Mouse (Mus musculus): ENCODE results near the gene Eml6. TPM values are rescaled to one million over a fixed set of nuclear protein-coding genes. Genes with fewer than 3 reads are reported as not detected.
"Not testable (repeated sequence)": the region's sequence is repeated elsewhere in the genome, so short reads cannot be mapped to it uniquely, and the experiment has no call there.

Gene Eml6
- total RNA-seq (2015; ENCODE audit: low replicate concordance): 0.19 TPM in 1 of 2 replicates, not detected in the other
- 0.17 and 2.6 TPM in 2 replicates for total RNA-seq (2017; ENCODE audit: low replicate concordance)

GRCm38 (mm10) chr11:30025835-30026472, at the start of gene Eml6:
TSS of gene Eml6 (minus strand) at chr11:30026033.
- ATAC-seq (replicated peaks; ENCODE audit: low FRiP score, poor library complexity, severe bottlenecking): no peak

- ATAC-seq (replicated peaks; ENCODE audit: low FRiP score, poor library complexity, severe bottlenecking): no peak
These were observed 31.5 kb upstream of the Eml6 start for GRCm38 (mm10) chr11:30057299-30057698.

DNA sequence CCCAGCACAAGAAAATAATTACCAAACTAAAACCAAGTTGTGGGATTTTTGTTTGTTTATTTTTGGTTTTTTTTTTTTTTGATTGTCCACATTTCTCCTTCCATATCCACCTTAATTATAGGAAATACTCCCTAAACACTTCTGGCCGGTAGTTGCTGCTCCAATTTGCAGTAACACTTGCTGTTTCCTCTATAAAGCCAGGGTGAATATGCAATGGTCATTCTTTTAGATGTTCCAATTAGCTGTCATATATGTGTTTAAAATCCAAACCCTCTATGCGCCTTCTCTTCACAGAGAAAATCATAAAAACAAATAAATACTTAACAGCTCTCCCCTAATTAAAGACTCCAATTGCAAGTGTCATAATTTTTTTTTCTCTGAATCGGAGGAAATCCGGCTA, 689 bp downstream of the Eml6 start:
- ATAC-seq (replicated peaks; ENCODE audit: low FRiP score, poor library complexity, severe bottlenecking): no peak

- ATAC-seq (replicated peaks; ENCODE audit: low FRiP score, poor library complexity, severe bottlenecking): no peak
These were observed 1.4 kb downstream of the Eml6 start for GRCm38 (mm10) chr11:30024261-30025071.

DNA sequence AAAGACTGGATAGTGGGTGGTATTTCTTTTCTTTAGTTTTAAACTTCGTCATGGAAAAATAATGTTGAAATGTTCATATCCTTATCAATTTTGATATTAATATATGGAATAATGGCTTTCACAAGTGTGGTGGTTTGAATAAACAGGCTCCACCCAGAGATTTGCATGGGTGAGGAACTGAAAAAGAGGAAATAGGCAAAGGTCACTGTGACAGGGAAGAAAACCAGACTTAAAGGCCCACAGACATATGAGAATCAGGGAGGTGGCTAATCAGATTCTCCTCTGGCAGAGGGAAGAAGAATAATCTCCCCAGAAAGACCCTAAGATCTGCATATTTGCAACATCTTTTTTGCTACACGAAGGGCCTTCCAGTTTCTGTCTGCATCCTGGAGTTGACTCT, 39.6 kb downstream of the Eml6 start:
- ATAC-seq (replicated peaks; ENCODE audit: low FRiP score, poor library complexity, severe bottlenecking): no peak

GRCm38 (mm10) chr11:29968874-29969273, 57.0 kb downstream of the Eml6 start:
- no peak for ATAC-seq (replicated peaks; ENCODE audit: low FRiP score, poor library complexity, severe bottlenecking)

DNA sequence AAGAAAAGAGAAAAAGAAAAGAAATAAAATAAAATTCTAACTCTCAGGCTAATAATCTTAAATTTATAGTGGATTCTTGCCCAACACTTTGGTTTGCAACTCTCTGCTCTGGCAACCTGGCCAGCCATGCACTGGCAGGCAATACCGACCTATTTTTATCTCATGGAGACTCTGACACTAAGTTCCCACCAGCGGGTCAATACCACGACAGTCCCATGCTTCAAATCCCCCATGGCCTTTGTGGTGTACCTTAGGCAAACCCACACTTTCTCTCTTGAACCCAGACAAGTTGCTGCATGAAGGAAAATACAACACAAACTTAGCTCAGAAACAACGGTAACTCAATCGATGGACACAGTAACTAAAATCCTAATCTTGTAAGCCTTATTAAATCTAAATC, 66.5 kb downstream of the Eml6 start:
- ATAC-seq (replicated peaks; ENCODE audit: low FRiP score, poor library complexity, severe bottlenecking): no peak

- no peak for ATAC-seq (replicated peaks; ENCODE audit: low FRiP score, poor library complexity, severe bottlenecking)
These were observed 81.2 kb downstream of the Eml6 start for GRCm38 (mm10) chr11:29944661-29945060.

DNA sequence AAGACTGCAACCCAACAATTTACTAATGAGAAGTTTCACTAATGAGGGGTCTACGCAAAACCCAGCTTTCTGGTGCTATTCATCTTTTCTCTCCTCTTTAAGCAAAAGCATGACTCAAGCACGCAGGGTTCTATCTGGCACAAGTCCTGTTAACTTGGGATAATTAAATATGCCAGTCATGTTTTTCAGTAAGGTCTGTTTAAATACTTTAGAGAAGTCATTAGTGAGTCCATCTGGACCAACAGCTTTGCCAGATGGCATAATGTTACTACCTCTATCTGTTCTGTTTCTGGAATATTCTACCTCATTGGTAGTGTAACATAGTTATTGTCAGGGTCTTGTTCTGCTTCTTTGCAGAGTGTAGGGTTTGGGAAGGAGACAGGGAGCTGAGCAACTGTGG, 101.5 kb downstream of the Eml6 start:
- no peak for ATAC-seq (replicated peaks; ENCODE audit: low FRiP score, poor library complexity, severe bottlenecking)

DNA sequence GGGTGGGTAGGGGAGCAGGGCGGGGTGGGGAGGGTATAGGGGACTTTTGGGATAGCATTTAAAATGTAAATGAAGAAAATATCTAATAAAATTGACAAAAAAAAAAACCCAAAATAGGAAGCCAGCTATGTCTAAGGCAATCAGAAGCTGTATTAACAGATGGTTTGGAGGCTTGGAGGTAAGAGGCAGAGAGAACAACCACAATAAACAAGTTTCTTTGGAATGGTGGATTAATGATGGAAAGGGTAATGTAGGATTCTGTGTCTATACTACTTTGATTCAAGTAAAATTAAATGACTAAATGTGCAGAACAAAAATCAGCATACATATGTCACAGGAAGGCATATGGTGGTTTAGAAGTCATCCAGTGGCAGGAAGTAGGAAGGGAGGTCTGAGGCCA, 102.0 kb downstream of the Eml6 start:
- no peak for ATAC-seq (replicated peaks; ENCODE audit: low FRiP score, poor library complexity, severe bottlenecking)

- no peak for ATAC-seq (replicated peaks; ENCODE audit: low FRiP score, poor library complexity, severe bottlenecking)
These were observed 112.7 kb downstream of the Eml6 start for GRCm38 (mm10) chr11:29913180-29913579.

GRCm38 (mm10) chr11:29909330-29909729, 116.5 kb downstream of the Eml6 start:
- no peak for ATAC-seq (replicated peaks; ENCODE audit: low FRiP score, poor library complexity, severe bottlenecking)

GRCm38 (mm10) chr11:29885160-29885559, 140.7 kb downstream of the Eml6 start:
- peak; percentile 75 for ATAC-seq (replicated peaks; ENCODE audit: low FRiP score, poor library complexity, severe bottlenecking)

DNA sequence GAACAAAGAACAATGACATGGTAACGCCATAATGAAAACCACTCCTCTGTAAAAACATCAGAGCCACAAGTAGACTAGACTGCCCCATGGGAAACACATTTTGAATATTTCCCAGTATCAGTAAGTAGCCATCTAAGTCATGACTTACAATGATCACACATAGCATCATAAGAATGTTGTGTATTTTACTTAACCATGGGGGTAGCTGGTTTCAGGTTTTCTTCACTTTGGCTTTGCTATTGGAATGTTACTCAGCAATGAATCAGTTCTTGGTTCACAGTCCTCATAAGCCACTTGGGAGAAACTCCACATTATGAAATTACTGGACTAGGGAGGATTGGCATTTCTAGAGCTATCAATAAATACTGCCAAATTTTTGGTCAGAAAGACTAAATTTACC, 141.5 kb downstream of the Eml6 start:
- ATAC-seq (replicated peaks; ENCODE audit: low FRiP score, poor library complexity, severe bottlenecking): no peak

GRCm38 (mm10) chr11:29883024-29883423, 142.8 kb downstream of the Eml6 start:
- no peak for ATAC-seq (replicated peaks; ENCODE audit: low FRiP score, poor library complexity, severe bottlenecking)

- no peak for ATAC-seq (replicated peaks; ENCODE audit: low FRiP score, poor library complexity, severe bottlenecking)
These were observed 146.2 kb downstream of the Eml6 start for GRCm38 (mm10) chr11:29879641-29880040.

DNA sequence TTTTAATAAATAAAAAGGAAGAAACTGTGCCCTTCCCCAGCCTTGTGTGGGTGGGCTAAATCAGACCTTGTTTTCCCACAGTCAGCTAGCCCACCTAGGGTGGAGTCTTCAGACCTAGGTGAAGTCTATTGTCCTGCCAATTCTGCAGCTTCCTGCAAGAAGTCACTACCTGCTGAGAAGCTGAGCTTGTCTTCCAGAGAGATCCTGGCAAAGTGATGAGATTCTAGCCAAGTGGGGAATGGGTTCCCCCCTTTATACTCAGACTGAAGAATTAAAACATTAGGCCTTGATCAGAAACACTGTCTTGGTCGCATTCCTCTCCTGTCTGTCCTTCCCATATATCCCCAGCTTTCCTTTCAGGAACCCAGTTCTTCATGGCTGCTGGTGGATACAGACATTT, 147.9 kb downstream of the Eml6 start:
- ATAC-seq (replicated peaks; ENCODE audit: low FRiP score, poor library complexity, severe bottlenecking): no peak

DNA sequence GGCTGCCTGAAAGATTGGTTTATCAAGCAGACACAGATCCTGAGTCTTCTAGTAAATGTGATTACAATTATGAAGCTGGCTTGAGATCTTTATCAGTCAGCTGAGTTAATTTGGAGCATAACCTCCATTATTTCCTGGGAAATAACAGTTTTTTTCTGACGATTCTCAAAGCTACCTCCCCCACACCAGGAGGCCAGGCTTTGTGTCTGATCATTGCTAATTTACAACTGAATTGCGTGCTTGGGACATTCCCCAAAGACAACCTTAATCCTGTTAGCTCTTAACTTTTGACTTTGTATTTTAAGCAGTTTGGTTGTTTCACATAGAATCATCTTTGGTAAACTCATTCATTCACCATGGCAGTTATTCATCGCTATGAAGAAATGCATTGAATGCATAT, 148.6 kb downstream of the Eml6 start:
- no peak for ATAC-seq (replicated peaks; ENCODE audit: low FRiP score, poor library complexity, severe bottlenecking)

DNA sequence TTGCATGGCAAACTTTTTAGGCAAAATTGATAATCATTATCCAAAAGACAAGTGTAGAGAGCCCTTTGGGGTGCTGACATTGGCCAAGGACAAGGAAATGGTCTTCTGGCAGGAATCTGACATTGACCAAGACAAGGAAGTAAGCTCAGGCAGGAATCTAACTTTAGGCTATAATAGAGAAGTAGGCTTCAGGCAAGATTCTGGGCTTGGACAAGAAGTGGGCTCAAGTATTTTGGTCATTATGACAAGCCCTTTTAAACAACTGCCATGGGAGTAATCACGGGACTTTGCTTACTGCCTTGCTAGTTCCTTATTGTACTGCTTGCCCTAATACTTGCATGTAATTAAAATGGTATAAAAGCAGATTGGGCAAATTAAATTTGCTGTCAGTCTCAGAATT, 151.1 kb downstream of the Eml6 start:
- not testable (repeated sequence) for ATAC-seq (replicated peaks; ENCODE audit: low FRiP score, poor library complexity, severe bottlenecking)

- ATAC-seq (replicated peaks; ENCODE audit: low FRiP score, poor library complexity, severe bottlenecking): no peak
These were observed 155.7 kb downstream of the Eml6 start for GRCm38 (mm10) chr11:29870174-29870573.

DNA sequence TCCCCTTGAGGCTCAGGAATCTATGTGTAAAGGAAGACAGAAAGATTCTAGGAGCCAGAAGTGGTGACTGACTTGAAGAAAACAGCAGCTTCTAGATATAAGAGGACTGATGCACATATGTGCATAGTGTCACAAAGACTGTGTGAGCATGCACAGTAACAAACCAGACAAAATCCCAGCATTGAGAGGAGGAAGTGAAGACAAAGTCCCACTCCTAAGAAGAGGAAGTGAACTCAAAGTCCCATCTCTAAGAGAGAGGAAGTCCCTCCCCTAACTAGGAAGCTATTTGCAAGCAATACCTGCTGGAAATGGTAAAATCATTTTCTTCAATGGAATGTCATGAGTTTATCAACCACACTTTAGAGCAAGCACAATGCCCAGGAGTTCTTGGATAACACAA, 161.6 kb downstream of the Eml6 start:
- no peak for ATAC-seq (replicated peaks; ENCODE audit: low FRiP score, poor library complexity, severe bottlenecking)
